Mouse (Mus musculus) left cerebral cortex, adult 18-20 months (tissue): ENCODE data around the gene Adipor2. TPM values are rescaled to one million over a fixed set of nuclear protein-coding genes. Genes with fewer than 3 reads are reported as not detected.
"Not testable (repeated sequence)": the region's sequence is repeated elsewhere in the genome, so short reads cannot be mapped to it uniquely, and the experiment has no call there.

Source experiments
- DNase-seq, 2 experiments: peaks; one replicate each; pipeline ENCODE4 v3.0.0; 2021 to 2022; ENCODE audit warnings: low spot score in 2 of 2, mixed read lengths in 1 of 2
- long read RNA-seq, 2 experiments: library from polyadenylated mRNA; stranded (forward); transcript quantifications; one replicate each; pipeline ENCODE4 v2.0.0; 2021
- total RNA-seq, 2 experiments: library from RNA; stranded (reverse); gene quantifications; 2 replicates each; pipeline ENCODE4 v1.2.3; 2021

Adipor2 gene
- 10 to 100 TPM; 39.3 to 40.0 TPM for total RNA-seq
- long read RNA-seq, experiment 1, partial matches to known transcripts = 3 of 44 reads
- long read RNA-seq, experiment 1, other reads (novel, unspliced or antisense) = 38 of 44 reads
- long read RNA-seq, experiment 2, full-length matches to known transcripts = 9 of 32 reads
- long read RNA-seq, experiment 2, partial matches to known transcripts = 1 of 32 reads
- long read RNA-seq, experiment 2, other reads (novel, unspliced or antisense) = 22 of 32 reads

DNA sequence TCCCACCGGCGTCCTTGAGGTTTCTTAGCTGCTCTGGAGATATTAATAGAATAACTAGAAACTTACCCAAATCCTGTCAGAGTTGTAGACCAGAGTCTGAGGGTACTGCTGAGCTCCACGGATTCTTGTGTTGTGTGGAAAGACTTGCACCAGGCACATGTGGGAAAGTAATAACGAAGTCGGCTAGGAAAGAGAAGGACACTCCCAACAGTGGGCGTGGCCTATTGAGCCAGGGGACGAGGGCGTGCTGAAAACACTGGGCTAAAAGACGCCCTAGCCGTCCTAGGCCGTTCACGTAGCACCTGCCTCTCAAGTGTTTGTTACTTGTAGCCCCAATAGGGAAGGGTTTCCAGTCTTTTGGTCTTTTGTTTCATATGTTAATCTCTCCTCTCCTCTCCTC is at the start of gene Adipor2:
Adipor2 (minus strand) TSS at position 351 of the 400 bp plus-strand sequence.
- DNase-seq = peak; percentile 12 to 40

DNA sequence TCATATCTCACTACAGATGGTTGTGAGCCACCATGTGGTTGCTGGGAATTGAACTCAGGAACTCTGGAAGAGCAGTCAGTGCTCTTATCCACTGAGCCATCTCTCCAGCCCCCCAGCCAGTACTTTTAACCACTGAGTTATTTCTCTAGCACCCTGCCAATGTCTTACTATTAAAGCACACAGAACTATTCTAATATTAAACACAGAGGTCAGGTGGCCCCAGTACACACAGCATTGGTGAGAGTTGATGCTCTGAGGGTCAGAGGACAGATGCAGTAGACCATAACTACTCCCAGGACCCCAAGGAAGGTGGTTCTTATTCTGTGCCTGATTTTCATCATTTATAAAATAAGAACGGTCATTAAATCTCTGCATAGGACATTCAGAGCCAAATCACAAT is 48.7 kb upstream of the Adipor2 start:
- DNase-seq = no peak

DNA sequence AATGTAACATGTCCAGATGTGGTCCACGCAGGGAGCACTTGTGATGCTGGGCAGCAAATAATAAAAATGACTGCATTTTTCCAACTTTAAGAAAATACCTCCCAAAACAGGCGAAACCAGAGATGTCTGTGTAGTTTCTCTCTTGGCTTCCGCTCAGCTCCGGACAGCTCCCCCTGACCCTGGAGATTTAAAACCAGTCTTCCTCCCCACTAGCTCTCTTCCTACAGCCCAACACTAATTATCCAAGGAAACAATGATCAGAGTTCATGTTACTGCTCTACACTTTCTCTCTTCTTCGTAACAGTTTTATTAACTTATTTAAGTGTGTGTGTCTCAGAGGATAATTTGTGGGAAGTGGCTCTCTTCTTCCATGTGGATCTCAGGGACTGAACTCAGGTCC is 42.9 kb upstream of the Adipor2 start:
- no peak for DNase-seq

DNA sequence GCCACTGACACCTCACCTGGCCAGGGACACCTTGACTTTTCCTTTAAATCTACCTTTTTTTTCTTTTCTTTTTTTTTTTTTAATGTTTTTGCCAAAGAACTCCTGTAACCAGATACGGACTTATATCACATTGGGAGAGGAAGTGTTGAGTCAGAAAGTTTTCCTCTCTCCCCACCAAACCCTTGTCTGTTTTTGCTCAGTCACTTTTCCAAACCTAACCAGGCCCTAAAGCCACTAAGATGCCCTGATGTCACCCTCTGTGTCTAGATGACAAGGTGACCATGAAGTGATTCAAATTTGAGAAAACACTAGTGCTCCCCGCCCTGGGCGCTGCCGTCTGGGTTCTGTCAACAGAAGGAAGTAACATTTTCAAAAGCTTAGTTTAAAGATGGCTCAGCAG is 41.5 kb upstream of the Adipor2 start:
- DNase-seq = no peak

DNA sequence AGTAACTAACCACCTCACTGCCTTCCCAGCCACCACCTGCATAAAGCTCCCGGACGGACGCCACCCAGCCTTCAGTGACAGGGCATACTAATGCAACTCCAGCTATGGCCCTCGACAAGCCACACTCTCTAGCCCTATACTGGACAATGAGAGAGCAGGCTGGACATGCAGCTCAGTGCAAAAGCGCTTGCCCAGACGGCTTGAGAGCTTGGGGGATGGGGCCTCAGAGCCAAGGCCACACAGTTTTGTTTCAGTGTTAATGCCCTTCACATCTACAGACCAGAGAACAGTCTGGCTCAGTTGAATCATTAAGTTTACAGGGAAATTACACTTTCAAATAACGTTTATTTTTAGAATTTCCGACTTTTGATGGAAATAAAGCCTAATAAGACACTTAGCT is 40.7 kb upstream of the Adipor2 start:
- no peak for DNase-seq

DNA sequence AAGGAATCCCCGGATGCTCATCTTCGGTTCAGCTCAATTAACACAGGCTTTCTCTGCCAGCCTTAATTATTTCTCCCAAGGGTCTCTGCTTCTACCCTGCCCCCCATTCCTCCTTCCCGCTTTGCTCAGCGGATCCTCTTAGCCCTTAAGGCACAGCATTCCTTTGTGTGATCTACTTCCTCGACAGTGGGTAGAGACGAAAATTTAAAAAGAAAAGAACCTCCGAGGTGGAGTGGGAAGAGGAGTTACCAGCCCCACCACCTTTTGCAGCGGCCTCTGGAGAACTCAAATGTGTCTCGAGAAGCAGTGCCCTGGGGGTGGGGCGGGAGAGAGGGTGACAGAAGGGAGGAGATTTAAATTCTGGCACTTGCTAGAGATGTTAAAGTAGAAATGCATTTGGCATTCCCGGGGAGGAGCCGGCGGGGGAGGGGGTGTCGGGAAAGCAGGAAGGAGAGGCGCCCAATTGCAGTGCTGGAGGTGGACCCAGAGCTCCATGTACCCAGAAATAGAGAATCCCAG is 34.5 kb upstream of the Adipor2 start:
- DNase-seq = peak; percentile 80 to 89

DNA sequence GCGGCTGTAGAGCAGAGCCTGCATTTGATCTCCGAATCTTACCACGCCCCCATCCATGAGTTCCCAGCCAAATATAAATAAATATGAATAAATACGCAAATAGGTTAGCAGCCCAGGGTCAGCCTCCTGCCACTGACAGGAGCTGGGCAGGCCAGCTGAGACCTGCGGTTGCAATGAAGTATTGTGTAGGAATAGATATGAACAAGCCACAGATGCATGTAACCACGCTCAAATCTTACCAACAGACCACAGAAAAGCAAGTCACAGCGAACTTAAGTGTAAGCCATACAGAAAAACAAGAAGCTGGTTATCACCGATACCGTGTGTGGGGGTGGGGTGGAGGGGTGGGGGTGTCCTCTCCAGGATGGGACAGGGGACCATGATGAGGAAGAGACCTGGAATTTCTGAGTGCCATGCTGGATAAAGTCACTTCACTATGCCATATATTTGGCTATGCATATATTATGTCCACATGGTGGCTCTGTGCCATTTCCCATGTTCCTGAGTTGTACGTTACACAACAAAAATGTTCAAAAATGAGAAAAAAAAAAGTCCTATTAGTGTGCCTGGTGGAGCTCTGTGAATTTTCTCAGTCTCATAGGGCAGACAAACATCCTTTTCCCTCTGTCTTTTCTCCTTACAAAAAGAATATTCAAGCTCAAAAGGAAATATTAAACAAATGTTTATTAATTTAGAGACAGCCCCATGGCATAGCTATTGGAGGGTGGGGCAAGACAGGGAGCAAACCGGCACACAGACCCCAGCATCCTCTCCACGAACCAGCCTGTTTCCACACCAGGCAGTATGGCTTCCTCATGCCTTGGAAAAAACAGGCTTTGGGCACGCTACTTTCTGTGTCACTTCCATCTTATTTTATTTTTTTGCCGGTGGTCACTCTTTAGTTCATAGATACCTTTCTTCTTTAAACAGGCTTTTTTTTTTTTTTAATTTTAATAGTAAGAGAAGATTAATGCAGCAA is 33.8 kb upstream of the Adipor2 start:
- DNase-seq = peak in 1 of 2 experiments; percentile 24

DNA sequence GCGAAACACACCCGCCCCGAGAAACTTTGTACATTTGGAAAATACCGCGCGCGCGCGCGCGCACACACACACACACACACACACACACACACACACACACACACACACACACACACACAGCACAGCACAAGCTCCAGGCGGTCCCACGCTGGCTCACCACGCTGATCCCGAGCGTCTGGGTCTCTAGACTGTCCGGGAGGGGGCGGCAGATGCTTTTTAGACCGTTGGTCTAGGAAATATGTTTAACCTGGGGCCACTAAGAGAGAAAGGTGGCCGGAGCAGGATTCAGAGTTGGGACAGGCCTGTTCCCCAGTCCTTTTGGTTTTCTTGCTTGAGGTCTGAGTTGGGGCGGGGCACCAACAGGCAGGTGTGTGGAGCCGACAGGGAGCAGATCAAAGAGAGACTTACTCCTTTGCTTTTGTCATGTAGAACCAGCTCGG is 31.6 kb upstream of the Adipor2 start:
- peak; percentile 18 to 28 for DNase-seq

DNA sequence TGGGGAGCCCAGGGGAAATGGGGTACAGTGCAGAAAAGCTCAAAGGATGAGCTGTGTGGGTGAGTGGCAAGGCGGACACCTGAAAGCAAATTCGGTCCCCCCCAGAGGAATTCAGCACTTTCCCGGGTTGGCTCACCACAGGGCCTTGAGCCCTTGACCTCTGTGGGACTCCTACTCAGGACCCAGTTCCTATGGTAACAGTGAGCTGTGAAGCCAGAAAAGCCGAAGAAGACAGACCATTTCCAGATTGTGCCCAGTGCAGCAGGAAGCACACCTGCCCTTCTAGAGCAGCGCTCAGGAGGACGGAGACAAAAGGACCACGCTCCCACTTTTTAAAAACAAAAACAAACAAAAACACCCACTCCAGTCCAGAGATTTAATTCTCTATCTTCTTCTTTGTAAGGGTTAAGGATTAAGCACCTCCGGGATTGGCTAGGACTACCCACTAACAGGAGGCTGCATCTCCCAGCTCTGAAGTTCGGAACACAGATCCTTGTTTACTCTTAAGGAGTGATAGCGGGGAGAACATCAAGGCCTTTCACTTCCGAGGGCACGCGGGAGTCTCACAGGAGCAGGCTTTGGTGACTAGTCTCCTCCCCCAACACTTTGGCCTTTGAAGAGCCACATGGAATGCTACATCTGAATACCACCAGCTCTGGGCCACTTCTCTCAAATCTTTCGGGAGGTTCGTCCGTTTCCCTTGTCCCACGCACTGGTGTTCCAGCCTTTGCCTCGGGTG is 31.0 kb upstream of the Adipor2 start:
- DNase-seq = no peak

DNA sequence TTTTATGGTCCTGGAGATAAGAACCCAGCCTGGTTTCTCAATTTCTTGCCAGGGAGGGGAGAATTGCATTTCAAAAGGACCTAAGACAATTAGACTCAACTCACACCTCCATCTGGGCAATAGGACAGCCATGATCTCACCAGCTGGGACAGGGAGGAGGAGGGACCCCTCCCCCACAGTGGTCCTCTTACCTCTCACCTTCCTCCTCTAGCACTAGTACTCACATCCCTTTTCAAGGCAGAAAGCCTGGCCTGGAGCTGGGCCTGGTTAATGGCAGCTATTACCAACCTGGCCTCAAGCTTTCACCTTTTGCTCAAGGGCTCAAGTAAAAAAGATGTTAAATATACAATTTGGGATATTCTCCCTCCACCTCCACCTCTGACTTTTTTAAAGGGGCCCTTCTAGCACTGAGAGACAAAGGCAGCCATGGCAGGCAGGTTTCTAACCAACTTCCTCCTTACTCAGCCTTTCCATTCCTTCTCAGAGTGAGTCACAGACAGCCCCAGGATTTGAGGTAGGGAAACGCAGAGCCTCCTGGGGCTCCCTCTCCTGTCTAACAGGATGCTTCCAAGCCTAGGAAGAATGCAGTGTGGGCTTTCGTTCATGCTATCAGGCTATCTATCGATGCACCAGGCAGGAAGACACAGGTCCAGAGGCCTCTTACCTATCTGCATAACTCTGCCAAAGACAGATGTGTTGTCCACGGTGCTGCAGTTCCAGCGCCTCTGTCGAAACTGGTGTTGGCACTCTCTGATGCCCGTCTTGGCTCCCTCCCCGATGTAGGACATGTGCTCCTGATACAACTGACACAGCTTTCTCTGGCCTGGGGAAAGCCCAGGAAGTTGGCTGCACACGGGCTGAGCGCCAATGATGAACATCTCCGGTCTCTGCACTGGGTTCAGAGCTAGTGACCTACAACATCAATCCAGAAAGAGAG is 28.4 kb upstream of the Adipor2 start:
- DNase-seq = no peak

DNA sequence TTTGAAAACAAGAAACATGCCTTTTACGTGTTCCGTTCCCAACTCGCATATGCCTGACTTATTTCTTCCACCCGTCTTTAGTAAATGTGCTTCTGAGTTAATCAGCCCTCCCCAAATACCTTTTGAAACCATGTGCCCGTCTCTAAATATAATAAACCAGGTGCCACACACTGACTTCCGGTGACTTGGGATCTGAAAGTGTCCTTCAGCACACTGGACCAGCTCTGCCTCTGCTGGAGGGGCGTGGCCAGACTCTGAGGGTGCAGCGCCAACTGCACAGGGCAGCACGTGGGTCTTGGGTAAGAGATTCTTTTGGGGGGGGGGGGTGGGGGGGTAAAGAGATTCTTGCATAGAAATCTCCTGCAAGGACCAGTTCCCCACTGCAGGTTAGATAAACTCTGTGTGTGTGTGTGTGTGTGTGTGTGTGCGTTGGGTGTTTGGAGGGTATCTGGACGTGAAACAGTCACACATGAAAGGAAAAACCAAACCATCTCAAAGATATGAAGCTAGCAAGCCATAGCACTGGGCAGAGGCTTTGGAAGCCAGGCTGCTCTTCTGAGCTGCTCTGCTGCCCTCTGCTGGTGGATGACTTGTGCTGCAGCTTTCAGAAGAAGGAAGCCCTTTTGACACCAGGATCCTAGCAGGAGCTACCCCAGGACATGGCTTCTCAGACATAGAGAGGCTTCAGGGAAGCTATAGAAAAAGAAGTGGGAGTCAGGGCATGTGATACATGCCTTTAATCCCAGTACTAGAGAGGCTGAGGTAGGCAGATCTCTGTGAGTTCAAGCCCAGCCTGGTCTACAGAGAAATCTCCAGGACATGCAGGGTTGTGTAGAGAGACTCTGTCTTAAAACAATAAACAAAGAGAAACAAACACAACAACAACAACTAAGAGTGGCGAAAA is 26.5 kb upstream of the Adipor2 start:
- DNase-seq = peak; percentile 77 to 84

DNA sequence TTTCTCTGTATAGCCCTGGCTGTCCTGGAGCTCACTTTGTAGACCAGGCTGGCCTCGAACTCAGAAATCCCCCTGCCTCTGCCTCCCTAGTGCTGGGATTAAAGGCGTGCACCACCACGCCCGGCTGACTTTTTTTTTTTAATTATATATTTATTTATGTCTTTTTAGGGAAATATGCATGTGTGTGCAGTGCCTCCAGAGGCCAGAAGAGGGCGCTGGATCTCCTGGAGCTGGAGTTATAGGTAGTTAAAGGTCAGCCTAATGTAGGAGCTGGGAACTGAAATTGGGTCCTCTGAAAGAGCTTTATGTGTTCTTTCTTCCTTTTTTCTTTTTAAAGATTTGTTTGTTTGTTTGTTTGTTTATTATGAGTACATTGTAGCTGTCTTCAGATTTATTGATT is 25.2 kb upstream of the Adipor2 start:
- not testable (repeated sequence) for DNase-seq

DNA sequence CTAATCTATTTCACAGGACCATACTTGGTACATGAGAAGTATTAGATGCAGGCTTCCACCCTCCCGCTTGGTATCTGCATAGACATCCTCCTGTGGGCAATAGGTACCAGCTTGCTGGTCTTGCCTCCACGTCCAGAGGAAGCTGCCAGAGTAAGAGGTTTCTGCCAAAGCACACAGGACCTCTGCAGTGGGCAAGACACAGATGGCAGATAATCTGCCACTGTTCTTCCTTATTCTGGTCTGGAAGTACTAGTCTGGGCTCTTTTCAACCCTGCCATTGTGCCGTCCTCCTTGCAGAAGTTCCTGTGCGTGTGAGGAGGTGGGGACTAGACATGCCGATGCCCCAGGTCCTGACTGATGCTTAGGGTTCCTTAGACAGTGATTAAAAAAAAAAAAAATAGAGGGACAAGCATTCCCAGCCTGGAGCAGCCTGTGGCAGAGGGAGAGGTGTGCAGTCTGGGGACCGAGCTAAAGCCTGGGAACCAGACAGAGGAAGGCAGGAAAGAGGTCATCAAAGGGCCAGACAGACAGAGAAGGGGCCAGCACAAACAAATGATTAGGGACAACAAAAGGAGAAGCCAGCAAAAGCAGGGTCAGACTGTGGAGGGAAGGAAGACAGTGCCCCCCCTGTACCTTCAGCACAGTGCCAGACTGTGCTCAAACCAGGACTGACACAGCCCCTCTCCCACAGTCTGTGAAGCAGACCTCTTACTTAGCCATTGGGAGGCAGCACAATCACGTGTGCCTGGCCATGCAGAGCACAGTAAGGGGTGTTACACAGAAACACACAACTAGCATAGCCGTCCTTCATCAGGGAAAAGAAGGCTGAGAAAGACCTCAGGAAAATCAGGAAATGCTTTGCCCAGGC is 20.6 kb upstream of the Adipor2 start:
- no peak for DNase-seq

DNA sequence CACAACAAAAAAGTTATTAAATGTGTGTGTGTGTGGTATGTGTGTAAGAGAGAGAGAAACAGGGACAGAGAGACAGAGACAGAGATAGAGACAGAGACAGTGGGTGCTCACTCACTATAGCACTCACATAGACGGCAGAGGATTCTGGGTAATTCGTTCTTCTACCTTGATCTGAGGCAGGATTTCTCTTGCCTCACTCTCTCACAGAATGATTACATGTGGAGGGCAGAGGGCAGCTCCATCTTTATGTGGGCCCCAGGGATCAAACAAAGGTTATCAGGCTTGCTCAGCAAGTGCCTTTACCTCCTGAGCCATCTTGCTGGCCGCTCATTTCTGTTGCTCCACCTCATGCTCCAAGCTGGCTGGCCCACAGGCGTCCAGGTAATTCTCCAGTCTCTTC is 16.9 kb upstream of the Adipor2 start:
- no peak for DNase-seq

DNA sequence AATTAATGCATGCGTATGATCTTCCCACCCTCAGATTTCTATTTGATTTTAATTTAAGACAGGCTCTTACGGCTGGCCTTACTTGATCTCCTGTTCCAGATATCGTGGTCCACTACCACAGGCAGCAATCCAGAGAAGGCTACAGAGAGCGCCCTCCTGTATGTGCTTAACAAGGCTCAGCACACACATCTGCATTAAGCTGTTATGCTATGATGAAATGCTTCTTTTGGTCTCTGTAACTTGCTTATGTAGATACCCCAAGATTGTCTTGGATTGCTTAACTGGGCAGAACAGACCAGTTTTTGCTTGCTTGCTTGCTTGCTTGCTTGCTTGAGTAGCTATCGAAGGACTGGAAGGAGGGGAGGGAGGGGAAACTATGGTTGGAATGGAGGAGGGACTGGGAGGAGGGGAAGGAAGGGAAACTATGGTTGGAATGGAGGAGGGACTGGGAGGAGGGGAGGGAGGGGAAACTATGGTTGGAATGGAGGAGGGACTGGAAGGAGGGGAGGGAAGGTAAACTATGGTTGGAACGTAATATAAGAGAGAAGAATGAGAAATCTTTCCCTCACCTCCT is 14.3 kb upstream of the Adipor2 start:
- DNase-seq = no peak

DNA sequence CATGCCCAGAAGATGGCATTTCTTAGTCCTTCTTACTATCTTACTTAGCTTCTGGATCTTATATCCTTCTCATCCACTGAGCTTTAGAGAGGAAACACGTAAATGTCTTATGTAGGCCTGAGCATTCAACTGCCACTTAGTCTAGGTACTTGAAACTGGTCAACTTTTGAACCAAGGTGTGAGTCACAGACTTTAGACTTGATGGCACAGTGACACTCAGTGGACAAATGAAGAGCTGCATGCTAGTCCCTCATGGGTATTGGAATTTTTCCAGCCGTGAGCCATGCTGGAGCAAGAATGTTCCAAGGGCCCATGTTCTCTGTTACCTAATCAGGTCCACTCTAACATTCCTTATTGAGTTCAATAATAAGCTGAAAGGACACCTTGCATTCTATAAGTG is 13.0 kb upstream of the Adipor2 start:
- DNase-seq = peak; percentile 41 to 71

DNA sequence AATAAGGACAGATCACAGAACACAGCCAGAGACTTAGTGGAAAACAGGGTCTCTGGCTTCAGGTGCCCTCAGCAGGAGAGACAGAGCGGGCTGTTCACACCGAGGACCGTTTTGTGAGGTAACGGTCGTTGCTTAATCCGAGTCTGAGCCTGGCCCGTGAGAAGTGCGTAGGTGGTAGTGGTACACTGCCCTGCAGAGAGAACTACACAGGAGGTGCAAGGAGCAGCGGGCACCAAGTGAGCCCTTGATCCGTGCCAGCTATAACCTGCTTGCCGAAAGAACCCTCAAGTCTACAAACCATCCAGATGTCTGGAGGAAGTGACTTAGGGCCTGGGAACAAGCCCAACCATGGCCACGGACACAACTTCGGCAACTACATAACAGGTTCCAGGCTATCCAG is 11.8 kb upstream of the Adipor2 start:
- no peak for DNase-seq

DNA sequence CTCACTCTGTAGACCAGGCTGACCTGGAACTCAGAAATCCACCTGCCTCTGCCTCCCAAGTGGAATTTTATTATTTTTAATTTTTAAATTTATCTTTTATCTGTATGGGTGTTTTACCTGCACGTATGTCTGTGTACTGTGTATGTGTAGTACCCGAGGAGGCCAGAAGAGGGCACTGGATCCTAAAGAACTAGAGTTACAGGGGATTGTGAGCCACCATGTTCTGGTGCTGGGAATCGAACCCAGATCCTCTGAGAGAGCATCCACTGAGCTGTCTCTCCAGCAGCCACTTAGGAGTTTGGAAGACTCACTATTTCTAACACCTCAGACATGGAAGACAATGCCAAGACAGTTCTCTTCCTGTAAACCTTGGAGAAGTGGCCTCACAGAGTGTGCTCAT is 11.1 kb upstream of the Adipor2 start:
- DNase-seq = no peak
